Mouse (Mus musculus): Measurements from ENCODE around the gene Rtkn.

GRCm38 (mm10) chr6:83169872-83170271 lies 34.6 kb downstream of the Rtkn start:
- TF ChIP-seq CTCF (IDR thresholded peaks at IDR 0.05; ENCODE audit: low read depth), result no peak
- no peak for TF ChIP-seq EP300 (IDR thresholded peaks at IDR 0.05; ENCODE audit: low read depth)

Measured in liver, embryonic 14.5 days (tissue).